Mouse (Mus musculus): ENCODE results near the gene Plxnd1. TPM values are rescaled to one million over a fixed set of nuclear protein-coding genes. Genes with fewer than 3 reads are reported as not detected.

The Plxnd1 gene
- total RNA-seq, 2 experiments from 2014 or later = 140 to 167 TPM

DNA sequence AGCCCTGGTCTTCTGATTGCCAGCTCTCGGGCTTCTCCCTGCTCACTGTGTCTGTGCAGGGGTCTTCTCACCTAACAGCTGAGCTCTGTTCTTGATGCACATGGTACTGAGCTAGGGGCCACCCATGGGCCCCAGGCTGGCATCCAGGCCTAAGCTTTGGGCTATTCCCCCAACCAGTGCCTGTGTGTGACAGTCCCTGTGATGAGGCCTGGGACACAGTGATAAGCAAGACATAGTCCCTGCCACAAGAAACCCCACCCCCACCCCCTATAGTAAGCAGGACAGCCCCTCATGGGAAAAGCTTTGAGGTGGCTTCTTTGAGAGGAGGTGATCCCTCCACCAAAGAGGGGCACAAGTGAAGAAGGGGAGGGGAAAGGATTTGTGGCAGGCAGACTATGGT lies 76.2 kb downstream of the Plxnd1 start:
- DNase-seq = no peak

DNA sequence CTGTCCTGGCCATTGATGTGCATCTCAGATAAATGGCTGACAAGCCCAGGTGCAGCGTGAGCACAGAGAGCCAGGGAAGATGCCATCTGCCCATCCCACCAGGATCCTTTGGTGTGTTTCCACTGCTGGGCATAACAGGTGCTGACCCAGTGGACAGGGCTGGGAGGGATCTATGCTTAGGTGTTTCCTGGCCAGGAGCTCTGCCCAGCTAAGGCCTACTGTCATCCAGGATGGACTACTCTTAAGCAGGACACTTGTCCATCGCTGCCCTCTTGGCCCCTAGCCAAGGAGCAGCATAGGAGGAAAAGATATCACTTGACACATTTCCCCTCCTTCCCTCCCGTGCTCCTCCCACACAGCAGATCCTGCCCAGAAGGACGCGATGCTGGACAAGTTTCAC lies 78.2 kb downstream of the Plxnd1 start:
- no peak for DNase-seq

DNA sequence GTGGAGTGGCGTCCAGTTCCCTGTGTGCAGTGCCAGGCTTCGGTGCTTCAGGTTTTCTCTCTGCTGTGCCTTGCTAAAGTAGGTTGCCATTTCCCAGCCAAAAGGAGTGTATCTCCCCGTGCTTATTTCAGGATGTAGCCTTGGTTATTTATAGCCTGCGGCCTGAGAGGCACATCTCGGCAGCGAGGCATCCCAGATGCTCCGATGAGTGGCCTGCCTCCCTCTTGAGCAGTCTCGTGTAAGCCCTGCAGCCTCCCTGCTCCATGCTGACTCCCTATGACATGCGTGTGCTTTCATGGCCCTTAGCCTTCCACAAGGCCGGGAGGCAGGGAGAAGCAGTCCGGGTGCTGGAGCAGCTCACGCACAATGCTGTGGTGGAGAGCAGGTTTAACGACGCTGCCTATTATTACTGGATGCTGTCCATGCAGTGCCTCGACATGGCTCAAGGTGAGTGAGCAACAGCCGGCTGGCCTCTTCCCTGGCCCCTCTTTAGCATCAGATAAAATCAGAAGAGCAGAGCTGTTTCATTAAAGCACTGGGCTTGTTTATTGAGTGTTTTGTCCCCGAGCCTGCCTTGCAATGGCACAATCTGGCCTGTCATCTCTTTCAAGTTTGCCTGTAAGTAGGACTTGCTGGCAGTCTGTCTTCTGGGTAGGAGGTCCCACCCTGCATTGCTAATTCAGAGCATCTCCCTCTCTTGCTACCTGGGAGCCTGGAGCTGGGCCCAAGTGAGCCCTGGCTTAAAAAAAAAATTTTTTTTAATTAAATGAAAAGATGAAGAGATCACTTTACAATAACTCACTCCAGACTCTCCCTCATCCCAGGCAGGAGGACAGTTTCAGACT lies 79.0 kb downstream of the Plxnd1 start:
- no peak for DNase-seq

DNA sequence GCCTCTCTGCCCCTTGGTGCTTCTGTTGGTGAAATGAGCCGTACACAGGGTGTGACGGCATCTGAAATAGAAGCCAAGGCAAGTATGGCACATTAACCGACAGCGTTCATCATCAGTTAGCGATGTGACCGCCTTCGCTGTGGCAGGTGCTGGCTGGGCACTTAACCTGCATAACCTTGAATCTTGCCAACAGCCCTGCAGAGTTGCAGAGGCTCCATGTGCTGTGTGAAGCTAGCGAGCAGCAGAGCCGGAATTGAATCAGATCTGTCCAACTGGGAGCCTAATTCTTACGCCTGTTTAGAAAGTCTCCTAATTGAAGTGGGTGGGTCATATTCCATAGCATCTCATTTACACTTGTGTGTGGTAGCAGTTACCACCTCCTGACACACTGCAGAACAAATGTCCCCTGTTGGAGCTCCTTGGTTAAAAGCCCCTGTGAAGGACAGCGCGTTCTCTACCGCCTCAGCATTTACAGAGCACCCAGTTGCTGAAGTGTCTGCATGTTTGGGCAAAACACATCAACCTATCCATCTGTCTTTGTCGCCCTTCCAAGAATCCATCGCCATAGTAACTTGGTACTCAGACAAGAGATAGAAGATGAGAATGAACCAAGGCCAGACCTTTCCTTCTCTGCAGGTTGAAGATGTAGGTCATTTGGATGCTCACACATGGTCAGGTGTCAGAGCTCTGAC lies 80.1 kb downstream of the Plxnd1 start:
- DNase-seq = no peak

DNA sequence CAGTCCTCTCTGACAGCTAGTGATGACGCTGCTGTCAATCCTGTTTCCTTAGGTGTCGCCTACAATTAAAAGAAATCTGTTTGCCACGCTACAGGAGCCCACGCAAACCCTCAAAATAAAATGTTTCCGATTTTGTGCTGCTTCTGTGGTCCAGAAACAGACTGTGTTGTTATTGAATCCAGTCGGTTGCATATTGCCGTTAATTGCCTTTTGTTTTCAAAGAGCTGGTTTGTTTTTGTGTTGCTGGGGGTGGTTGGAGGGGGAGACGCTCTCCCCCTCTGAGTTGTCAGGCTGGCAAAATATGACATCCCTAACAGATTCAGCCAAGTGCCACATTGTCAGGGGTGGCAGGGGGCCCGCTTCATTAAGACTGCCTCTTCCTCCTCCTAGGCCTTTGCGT lies 81.3 kb downstream of the Plxnd1 start:
- no peak for DNase-seq

DNA sequence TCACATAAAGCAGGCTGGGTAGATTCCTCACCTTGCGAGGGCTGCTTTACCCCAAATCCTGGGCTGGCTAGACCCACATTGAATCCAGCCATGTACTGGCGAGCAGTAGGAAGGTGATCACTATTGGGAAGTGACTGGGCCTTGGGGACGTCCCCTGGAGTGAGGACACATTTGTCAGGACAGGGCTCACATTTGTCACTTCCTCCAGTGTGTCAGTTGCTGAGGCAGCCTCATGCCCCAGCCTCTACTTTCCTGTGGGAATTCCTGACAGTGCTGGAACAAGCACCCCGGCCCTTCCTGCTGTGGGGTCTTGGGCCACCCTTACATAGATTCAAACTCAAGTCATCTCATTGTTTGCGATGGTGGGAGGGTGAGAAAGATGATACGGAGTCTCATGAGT lies 83.0 kb downstream of the Plxnd1 start:
- DNase-seq = no peak

DNA sequence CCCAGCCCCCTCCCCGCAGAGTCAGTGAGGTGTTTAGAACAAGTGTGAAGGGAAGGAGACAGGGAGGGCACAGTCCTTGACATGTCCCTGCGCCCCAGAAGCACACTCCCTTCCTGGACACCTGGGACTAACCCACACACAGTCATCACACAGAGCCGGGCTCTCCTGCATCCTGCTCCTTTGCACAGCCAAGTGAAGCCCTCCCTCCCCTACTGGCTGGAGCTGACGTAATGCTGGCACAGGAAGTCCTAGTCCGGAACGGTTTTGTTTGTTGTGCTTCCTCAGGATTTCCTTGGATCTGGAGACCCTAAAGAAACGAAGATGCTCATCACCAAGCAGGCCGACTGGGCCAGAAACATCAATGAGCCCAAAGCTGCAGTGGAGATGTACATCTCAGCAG lies 84.9 kb downstream of the Plxnd1 start:
- peak; percentile 60 to 64 for DNase-seq

DNA sequence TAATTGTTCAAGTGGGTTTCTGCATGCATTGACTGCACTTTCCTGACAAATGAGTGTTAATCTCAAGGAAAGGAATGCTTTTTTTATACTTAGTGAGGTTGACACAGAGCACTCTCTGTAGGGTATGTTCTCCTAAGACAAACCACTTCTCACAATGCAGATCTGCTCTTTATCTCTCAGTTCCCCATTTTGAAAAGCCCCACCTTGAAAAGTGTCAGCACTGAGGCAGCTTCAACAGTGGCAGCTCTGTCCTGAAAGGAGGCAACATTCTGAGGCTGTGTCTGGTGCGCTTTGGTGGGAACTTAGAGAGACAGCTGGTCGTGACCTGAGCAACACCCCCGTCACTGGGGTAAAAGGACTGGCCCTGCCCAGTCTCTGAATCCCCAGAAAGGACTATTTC lies 85.8 kb downstream of the Plxnd1 start:
- no peak for DNase-seq

DNA sequence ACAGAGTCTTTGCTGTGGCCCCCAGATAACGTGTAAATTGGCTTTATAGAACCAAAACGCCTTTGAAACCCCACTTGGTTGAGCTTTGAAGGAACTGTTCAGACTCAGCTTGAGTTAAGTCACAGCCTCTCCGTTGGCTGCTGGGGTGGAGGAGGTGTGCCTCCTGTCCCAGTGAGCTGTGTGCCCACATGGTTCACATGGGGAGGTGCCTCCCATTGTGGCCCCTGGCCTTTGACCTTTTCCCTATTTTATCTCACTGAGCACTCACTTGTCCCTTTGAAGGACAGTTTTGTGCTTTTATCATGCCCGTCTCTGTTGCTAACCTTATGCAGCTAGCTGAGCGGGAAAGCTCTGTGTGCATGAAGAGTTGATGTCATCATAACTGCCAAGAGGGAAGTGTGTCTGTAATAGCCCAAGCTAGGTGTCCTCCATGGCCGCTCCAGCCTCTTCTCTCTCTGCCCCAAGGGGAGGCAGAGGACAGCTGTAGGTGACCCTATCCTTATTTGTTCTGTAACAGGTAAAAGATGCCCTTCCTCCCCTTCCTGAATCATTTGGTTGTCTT lies 86.3 kb downstream of the Plxnd1 start:
- peak; percentile 48 to 49 for DNase-seq

DNA sequence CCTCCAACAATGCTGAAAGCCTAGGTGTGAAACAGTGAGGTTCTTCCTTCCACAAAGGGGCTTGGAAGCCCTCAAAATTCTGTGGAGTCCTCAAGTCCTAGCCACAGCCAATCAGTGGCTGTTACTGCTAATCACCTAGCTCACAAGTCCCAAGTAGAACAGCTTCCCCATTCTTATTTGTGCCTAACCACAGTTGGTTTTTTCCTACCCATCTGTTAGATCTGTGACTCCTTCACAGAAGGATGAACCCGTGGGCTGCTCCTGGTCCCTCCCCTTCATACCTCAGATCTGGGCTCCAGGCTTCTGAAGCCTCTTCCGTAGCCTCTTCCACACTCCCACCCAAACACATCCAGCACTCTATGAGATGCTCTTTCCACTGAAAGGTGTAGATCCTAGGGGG lies 87.9 kb downstream of the Plxnd1 start:
- DNase-seq = no peak

DNA sequence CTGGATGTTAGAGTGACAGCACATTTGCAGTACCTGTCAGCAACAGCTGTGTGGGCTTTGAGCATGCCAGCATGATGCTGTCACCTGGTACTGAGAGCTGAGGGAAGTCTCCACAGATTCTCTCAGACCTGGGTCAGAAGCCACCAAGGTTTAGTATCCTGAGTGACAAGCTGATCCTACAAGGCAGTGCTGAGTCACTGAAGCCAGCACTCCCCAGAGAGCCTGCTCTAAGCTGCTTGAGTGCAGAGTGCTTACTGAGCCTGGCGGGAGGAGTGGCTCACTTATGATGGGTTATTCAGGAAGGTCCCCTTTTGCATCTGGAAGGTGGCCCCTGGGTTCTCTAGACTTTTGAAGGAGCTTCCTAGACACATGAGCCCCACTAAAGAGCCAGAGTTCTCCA lies 88.3 kb downstream of the Plxnd1 start:
- DNase-seq = peak in 1 of 2 experiments; percentile 40

DNA sequence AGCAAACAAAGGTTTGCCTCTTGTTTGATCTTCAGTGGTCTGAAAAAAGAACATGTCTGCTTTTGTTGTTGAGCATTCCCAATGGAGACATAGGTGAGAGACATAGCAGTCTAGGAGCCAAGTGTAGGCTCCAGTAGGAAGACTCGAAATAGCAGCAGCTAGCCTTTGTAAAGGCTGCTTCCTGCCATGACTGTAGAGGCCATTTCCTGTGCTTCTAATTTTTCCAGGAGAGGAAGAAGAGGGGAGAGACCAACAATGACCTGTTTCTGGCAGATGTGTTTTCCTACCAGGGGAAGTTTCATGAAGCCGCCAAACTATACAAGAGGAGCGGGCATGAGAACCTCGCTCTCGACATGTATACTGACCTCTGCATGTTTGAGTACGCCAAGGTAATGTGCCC lies 89.2 kb downstream of the Plxnd1 start:
- no peak for DNase-seq

Other genes with a start within 250 kb of the Plxnd1 start
- gene Tmem40, start 232.6 kb downstream of the Plxnd1 start, total RNA-seq (2021) = under 1 TPM in 1 of 2 experiments, not detected in 1; 0.33 TPM
- gene Cand2, start 220.5 kb downstream of the Plxnd1 start, total RNA-seq (2021) = 10 to 100 TPM; 10.4 to 12.7 TPM
- gene Rpl32, start 186.3 kb downstream of the Plxnd1 start, total RNA-seq (2021) = 1,000 to 10,000 TPM; 1,143 to 1,221 TPM
- gene Efcab12, start 156.6 kb downstream of the Plxnd1 start, total RNA-seq (2021) = under 1 TPM; 0.36 to 0.86 TPM
- 1 to 10 TPM; 2.4 to 2.6 TPM for gene Mbd4, start 141.6 kb downstream of the Plxnd1 start, total RNA-seq (2021)
- 10 to 100 TPM; 16.3 to 16.7 TPM for gene Ift122, start 141.5 kb downstream of the Plxnd1 start, total RNA-seq (2021)
- gene Rho, start 63.3 kb downstream of the Plxnd1 start, total RNA-seq (2021) = under 1 TPM; 0.23 to 0.59 TPM
- not detected for gene H1foo, start 50.1 kb downstream of the Plxnd1 start, total RNA-seq (2021)
- gene Tmcc1, start 198.5 kb upstream of the Plxnd1 start, total RNA-seq (2021) = 10 to 100 TPM; 20.8 to 20.9 TPM
- 10 to 100 TPM; 39.6 to 43.3 TPM for gene Washc2, start 213.0 kb upstream of the Plxnd1 start, total RNA-seq (2021)